Mouse (Mus musculus) cerebellum, postnatal 4 days (tissue): ENCODE results near the gene Chn1.
A peak's percentile ranks its signal among the peaks of the same experiment; 100 is the strongest.
"Not testable (repeated sequence)": the region's sequence is repeated elsewhere in the genome, so short reads cannot be mapped to it uniquely, and the experiment has no call there.

ENCODE experiments used
- DNase-seq, 2 experiments: peaks; one replicate each; pipeline ENCODE4 v3.0.0; 2022; ENCODE audit warnings: low spot score in 2 of 2, mixed read lengths in 1 of 2

Chn1 gene

DNA sequence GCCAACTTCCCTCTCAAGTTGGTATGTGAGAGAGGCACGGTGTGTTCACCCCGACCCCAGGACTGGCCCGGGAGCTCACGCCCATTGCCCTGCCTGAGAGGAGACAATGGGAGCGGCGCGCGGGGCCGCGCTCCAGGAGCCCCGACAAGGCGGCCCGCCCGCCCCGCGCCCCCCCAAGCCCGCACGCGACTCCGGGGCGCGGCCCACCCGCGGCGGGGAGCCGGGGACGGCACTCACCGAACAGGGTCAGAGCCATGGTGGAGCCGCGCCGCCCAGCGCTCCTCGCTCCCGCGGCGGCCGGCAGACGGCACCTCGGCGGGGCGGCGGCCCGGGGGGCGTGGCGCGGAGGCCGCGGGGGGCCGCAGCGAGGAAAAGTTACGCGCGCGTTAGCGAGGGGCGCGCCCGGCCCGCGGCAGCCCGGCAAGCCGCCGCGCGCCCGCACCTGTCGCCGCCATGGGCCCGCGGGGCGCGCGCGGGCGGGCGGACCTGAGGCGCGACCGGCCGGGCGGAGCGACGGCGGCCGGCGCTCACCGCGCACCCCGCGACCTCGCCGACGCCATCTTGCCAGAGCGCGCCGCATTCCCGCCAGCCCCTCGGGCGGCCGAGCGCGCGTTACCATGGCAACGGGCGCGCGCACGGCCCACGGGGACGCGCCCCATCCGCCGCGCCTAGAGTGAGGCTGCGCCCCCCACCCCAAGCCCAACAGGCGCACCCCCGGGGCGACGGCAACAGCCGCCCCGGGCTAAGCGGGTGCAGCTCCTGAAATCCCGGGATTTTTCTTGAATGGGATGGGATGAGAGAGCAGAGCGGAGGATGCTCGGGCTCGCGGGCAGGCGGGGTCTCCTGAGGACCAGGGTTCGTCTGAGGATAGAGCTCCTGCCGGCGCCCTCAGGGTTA is at the start of gene Chn1:
Gene Chn1, minus strand, starts transcription at position 561 of the 897 bp plus-strand sequence.
- DNase-seq, result peak; percentile 60 to 83

DNA sequence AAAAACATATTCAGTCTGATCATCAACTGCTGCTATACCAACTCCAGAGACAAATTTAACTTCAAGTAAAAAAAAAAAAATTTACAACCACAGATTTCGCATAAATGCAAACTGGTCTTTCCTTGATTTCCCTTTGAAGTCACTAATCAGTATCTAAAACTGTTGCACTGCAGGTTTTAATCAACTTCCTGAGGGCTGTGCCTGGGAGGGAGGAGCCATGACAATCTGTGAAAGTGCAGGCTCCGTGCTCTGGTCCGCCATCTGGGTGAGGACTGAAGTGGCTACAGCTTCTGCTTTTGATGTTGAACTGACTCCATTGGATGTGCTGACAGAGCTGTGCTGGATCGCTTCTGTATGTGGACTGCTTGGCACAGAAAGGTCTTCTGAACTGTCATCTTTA is 43.6 kb upstream of the Chn1 start:
- no peak for DNase-seq

DNA sequence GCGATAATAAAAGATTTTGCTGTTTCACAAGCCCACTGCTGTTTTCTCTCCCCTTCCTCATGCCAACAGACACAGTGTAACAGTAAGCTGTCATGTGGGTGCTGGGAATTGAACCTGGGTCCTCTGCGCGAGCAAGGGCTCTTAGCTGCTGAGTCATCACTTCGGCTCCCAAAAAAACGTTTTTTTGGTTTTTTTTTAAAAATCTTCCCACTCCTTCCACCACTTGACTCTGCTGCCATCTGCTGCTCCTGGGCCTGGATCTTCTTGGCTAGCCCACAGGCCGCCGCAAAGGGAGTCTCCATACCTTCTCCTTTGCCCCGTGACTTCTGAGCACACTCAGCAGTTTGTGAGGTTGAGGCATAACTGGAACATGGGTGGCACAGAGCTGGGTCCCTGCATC is 32.5 kb upstream of the Chn1 start:
- no peak for DNase-seq

DNA sequence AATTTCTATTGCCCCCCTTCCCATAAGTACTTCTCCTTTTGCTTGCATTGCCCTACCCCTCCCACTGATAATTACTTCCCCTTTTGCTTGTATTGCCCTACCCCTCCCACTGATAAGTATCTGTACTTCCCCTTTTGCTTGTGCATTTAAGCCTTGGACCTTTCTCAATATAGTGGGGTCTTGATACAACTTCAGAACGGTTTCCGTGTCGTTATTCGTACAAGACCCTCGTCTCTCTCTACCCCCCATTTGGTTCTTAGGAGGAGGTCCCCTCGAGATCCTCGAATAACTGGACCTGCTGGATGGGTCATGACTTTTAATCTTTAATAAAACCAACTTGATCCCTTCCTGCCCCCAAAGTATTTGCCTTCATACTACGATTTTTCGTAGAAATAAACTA is 25.0 kb upstream of the Chn1 start:
- not testable (repeated sequence) for DNase-seq

DNA sequence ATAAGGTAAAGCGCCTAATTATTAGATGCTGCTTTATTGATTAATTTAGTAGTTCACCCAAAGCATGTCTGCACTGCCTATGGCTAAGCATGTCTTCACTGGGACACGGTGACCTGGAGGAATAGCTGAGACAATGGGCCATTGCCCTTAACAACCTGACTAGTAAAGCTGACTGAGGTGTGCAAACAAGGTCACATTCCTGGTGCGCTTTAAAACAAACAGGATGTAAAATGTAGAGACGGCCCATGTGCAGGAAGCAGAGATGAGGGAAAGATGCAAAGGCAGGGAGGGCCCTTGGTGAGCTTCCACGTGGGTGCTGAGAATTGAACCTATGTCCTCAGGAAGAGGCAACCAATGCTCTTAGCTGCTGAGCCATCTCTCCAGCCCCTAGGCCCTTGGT is 23.6 kb upstream of the Chn1 start:
- no peak for DNase-seq

DNA sequence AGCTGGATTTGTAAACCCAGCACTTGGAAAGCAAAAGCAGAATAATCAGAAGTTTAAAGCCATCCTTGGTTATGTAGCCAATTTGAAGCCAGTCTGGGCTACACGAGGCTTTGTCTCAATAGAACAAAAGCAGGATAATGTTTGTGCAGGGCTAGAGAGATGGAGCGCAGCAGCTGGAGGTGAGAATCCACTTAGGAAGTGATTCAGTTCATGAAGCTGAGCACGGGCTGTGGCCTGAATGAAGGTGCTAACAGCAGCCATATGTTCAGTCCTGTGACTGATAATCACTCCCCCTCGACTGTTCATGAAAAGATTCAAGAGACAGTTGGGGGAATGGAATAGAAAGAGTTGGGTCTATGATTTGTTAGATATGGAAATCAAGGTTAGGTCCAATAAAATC is 23.0 kb upstream of the Chn1 start:
- DNase-seq, result no peak

DNA sequence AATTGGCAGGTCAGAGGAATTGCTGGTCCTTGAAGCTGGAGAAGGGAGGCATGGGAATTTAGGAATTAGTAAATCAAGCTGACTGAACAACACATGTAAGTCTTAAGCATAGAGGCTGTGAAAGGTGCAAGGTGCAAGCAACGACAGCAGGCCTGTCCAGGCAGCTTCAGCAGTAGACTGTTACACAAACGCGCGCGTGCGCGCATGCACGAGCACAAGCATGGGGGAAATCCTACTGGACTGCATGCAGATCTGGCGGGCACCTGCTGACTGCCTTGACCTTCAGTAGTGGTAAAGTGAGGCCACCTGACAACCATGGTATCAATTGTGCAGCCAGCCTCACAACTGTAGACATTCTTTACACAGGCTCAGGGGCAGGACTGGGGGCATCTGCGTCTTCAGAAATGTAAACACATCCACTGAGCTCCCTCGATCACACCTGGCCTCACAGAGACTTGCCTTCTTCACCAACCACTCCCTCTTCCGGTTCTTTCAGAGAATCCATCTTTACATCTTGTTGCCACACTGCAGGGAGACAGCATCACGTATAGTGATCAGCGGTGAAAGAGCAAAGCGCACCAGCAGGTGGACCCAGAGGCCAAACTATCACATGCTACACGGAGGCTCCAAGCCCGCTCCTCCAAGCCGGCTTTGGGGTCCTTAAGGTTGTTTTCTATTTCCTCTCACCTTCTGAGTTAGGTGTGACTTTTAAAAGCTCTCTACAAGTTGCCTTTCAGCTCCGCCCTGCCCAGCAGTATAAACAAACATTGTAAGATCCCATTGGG is 16.9 kb upstream of the Chn1 start:
- no peak for DNase-seq

DNA sequence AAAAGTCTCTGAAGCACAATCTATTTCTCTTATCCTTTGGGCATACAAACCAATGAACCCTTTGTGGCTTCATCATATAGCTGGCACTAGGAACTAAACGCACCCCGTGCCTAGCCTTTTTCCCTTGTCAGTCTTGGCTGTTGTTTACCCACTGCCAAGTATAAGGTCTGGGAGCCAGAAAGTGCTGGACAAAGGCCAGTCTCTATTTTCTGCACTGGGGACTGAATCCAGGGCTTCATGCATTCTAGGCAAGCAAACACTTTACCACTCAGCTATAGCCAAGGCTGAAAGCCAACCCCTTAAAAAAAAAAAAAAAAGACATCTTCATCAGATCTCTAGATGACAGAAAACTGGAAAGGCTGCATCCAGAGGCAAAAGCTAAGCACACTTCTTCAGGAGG is 15.2 kb upstream of the Chn1 start:
- peak in 1 of 2 experiments; percentile 69 for DNase-seq

DNA sequence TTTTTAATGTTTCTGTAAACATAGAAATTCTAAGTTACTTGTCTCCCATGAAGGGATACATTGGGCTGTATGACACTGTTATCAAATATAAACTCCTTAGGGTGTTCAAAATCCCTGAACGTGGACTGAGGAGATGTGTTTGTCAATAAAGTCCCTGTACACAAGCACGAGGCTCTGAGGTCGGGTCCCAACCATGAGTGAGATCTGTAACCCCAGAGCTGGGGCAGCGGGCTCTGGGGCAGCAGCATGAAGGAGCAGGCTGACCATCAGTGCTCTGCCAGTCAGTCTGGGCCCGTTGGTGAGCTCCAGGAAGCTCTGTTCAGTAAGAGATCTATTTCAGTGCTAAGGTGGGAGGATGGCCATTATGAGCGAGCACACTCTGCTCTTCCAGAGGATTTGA is 13.2 kb upstream of the Chn1 start:
- DNase-seq, result no peak

DNA sequence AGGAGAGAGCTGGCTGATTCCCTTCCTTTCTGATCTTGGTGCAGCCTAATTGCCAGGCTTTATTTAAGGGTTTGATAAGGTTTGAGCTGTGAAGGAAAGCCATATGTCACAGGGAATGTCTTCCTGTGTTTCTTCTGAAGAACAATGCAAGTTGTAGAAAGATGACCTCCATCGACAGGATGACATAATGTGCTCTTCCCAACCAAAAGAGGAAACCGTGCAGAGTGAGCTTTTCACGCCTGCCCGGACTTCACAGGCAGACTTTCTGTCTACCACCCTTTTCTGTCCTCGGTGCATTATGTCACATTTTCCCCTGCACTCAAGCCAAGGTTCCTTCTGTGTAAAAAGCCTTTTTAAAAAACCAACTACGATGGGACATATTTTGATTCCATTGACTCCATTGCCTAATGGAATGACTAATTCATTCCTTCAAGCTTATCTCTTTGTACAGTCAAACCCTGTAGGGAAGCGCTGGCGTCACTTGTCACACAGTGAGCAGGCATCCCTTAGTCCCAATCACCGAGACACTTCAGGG is 7.3 kb upstream of the Chn1 start:
- DNase-seq, result no peak

DNA sequence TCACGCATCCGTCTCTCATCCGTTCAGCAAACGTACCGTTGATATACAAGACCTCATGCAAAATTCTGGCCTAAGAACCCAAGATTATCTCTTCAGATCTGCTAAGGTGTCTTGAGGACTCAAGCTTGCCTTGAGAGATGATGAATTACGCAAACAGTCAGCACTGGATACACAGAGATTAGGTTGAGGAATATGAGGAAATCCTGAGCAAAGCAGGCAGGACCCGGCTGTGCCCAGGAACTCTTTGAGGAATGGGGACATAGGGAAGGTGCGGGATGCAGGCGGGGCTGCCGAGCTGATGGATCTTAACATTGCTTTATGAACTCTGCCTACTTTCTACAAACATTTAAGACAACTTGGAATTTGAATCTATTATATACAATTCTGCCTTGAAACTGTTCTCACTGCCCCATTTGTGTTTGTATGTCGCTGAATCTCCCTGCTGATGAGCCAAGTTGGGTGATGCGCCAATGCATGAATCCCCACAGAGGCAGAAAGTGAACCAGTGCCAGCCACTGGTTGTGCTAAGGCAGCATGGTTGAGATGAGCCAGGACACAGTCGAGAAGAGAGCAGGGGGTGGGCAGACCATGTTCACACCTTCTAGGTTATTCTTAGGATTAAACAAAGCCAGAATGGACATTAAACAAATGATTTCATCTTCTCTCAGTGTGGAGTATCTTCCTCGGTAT is 5.3 kb upstream of the Chn1 start:
- DNase-seq, result no peak

DNA sequence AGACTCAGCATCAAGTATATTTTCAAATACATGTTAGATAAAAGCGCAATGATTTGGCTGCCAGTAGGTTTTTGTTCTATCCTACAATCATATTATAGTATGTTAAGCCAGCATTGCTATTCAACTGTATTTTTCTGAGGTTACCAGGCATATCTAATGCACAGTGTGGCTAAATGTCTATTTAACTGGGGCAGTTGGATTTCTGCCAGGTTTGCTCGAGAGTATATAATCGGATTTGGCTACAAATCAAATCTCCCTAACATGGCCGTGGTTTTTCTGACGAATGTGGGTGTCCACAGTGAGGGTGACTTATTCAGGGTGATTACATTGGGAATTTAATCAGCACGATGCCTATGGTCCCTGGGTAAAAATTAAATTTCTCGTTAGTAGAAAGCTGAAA is 4.7 kb upstream of the Chn1 start:
- DNase-seq, result peak in 1 of 2 experiments; percentile 37

DNA sequence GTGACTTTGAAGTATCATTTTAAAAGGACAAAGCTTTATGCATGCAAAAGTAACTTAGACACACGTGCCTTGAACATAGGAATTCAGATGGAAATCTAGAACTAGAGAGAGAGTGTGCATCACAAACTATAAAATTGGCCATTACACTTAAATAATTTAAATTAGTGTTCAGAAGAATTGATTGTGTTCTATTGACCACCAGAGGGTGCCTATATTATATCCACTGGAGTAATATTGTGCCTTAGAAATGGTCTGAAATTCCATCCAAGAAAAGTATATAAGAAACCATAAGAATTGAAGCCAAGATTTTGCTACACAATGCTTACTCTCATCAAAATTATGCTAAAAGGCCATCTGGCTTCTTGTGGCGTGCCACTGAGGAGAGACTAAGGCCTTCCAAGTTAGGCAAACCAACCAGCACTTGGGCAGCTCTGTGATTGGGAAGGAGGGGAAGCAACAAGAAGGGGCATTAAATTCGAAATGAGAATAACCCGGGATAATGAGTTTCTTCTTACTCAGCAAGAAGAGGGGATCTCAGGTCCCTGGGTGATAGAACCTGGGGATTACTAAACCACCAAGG is 4.0 kb upstream of the Chn1 start:
- no peak for DNase-seq

DNA sequence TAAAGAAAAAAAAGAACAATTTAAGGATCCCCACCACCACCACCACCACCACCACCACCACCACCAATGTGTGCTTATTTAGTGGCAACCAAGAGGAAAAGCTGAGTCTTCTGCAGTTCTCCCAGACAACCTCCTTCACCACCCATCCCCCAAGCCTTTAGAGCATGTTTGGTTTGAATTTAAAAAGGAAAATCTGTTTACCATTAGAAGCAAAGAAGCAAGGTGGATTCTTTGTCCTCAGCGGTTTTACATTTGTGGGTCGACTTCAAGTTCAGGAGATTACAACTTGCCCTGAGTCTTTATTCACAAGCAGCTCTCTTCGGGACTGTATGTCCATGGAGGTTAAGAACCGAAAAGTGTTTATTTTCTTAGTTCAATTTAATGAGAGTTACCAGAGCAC is 1.8 kb upstream of the Chn1 start:
- no peak for DNase-seq

DNA sequence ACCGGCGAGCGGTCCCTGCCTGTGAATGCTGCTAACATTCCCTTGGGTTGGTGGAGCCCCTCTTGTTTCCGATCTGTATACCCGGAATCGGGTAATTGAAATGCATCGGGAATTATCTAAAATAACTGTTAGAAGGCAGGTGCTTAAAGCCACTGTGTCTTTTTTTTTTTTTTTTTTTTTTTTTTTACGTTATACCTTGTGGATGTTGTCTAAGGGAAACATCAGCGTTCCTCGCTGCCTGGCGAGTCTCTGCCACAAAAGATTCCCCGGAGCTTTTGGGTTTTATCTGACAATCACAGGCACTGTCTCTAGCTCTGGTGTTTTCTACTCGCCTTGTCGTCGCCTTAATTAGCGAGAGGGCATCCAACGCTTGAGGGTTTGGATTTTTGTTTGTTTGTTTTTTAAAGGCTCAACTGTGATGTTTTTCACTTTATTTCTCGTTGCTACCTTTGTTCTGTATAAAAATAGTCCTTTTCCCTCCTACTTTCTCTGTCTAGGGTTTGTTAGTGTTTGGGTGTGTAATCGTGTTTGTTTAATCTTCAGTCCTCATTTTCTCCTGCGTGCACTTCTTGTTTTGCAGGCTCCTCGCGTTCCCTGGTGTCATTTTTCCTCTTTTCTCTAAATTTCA is 651 bp upstream of the Chn1 start:
- no peak for DNase-seq

DNA sequence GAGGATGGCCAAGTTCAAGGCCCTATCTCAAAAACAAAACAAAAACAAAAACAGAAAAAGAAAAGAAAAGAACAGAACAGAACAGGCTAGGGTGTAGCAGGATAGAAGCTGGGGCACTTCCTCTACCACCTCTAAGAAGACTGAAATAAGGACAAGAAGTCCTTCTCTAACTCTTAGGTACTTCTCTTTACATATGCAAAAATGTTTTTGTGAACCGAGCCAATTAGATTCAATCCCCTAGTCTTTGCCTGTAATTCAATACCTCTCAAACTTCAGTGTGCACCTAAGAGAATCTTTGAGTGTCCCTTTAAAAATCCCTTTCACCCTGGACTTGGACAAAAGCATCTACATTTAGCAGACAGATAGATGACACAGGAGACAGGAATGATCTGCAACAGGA is 2.2 kb downstream of the Chn1 start:
- no peak for DNase-seq

DNA sequence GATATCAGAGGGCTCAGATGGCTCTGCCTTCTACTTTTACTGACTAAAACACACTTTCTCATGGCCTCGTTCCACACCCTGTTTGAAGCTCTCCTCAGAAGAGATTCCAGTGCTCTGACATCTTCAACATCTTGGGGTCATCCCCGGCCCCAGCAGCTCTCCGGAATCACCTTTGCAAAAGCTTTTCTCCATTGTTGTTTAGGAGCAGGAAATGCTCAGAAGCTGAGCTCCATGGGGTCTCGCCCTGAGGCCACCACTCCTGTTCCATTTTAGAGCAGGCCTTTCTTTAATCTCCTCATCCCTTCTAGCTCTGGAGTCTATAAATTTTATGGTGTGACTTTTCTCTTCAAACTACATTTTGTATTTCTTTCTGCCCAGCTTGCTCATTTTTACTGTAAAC is 6.5 kb downstream of the Chn1 start:
- DNase-seq, result no peak

DNA sequence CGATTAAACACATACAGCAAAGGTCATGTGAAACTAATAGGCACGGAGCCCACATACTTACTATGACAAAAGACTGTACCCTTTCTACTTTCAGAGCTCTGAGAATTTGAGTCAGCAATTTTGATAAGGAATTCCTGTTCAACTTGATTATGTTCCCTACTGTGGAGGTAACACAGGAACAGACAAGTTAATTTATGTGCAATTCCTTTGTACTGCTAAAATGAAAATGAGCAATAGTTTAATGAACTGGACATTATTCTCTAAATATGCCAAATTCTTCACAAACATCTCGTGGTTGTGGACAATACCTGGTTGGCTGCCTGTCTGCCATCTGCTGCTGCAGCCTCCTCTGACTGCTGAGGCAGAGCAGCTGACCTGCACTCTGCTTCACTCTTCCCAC is 11.6 kb downstream of the Chn1 start:
- no peak for DNase-seq

DNA sequence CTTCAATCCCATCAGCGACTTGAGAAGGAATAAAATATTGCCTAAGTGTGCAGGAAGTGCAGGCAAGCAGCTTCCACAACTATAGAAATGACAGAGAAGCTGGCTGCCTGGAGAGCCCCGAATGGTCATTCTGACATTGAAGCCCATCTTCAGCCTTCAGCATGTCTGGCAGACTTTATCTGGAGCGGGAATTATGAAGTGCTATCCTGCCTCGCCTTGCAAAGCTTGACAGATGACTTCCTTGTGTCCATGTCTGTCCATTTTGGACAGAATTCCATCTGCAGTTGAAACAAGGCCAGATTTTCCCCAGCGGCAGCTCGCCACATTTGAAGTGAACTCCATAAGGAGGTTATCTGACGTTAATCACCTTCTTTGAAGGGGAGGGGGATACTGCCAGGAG is 15.2 kb downstream of the Chn1 start:
- DNase-seq, result no peak

DNA sequence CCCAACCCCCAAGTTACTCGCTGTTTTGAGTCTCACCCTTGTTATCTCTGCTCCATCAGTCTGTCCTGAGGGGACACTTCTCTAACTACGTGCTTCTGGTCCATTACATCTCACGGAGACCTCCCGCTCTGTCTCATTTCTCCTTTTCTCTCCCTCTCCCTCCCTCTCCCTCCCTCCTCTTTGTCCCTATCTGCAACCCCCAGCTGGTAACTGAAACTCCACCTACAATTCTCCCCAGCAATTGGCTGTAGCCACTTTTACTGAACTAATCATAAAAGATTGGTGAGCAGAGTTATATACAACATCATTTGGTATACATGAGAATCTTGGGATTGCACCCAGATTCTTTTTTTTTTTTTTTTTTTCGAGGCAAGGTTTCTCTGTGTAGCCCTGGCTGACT is 16.1 kb downstream of the Chn1 start:
- no peak for DNase-seq

DNA sequence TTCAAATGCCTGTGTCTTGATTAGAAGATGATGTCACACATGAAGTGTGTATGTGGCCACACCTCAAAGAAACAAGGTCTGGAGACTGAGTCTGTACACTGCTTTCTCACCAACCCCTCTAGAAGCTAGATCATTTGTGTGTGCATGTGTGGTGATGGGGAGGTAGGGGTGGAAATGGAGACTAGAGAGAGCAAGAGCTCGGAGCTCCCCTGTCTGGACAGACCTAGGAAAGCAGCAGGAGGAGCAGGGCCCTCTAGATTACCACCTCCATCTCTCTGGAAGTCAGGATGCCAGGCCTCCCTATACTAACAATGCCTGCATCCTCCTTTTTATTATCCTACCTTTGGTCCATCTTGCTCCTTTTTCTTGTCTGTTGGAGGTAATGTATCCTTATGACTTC is 27.8 kb downstream of the Chn1 start:
- DNase-seq, result no peak
